23 mouse cellular contexts compared by ENCODE assay signal in the genomic region with DNA sequence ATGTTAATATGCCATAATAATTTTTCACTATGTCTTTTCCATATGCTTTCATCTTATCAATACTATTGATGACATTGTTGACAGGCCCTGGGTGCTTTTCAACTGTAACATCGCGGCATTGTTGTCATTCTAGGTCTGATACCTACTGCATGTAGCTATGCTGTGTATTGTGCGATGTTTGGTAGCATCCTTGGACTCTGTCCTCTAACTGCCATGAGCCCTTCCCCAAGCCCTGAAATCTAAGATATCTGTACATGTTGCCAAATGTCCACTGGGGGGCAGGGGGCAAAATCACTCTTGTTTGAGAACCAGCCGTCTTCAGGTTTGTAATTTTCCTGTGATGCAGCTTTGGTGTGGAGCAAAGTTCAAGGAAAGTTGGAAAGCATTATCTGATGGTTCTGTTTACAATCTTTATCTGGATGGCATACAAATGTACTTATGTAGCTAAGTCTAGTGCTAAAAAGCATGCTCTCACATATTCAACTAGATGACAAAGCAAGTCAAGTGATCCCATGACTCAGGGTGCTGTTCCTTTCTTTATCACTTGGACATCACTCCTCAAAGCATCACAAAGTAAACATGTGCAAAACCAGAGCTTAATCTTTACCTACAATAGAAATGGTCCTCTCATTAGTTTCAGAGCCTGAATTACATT. TPM values are rescaled to one million over a fixed set of nuclear protein-coding genes. Genes with fewer than 3 reads are reported as not detected.
A peak's percentile ranks its signal among the peaks of the same experiment; 100 is the strongest.
DNase-seq lines count a peak whose midpoint lies in the region; ATAC-seq and TF ChIP-seq lines count a peak whose summit lies in the region.
"Had no signal": no experiment of that assay in that cellular context is flagged by ENCODE, and none has a peak within 500 bp of the region (broad histone marks: within the 10 kb centered on the region; RNA-seq: fewer than 3 reads in every experiment).

No protein-coding gene starts in this region.

- H3K4me1 ChIP-seq in stomach, embryonic 14.5 days (ENCODE audit: control insufficient read depth, insufficient read depth, low read length) = no peaks in the 10 kb centered on the region
- H3K4me1 ChIP-seq in stomach, postnatal 0 days (replicated peaks; ENCODE audit: control insufficient read depth, insufficient read depth) = no peaks in the 10 kb centered on the region
- H3K4me1 ChIP-seq in intestine, embryonic 14.5 days (replicated peaks; ENCODE audit: control insufficient read depth, insufficient read depth, low read length) = no peaks in the 10 kb centered on the region
- H3K4me1 ChIP-seq: embryonic facial prominence, embryonic 15.5 days; forebrain, embryonic 10.5 days; heart, embryonic 13.5 days; hindbrain, embryonic 12.5 days had no signal

- DNase-seq in stomach, postnatal 0 days (ENCODE audit: low spot score) = no peak
- peak; percentile 12 for DNase-seq in ES-CJ7 (ENCODE audit: low read depth, low spot score)
- DNase-seq in intestine, embryonic 14.5 days (ENCODE audit: low spot score) = no peak
- DNase-seq in yolk sac, embryonic 10.5 days (ENCODE audit: low spot score) = peak; percentile 75
- DNase-seq in thymus, postnatal 14 days = no peak
- no peak for DNase-seq in adrenal gland, postnatal 4 days (ENCODE audit: low spot score in 2 of 2)
- DNase-seq: adrenal gland, postnatal 14 days; cerebellum, adult 18-20 months; cerebellum, postnatal 10 days; embryo, embryonic 11 days; gastrocnemius, postnatal 36 days; heart, adult 11 months; heart, postnatal 36 days had no signal

- WGBS in stomach, embryonic 14.5 days = 71% methylated on average over 4 of the region's 4 CpGs
- 67% methylated on average over 4 of the region's 4 CpGs for whole genome bisulfite sequencing in stomach, postnatal 0 days
- 73% methylated on average over 4 of the region's 4 CpGs for WGBS in intestine, embryonic 14.5 days

- TF ChIP-seq CTCF in stomach, postnatal 0 days (IDR thresholded peaks at IDR 0.05; ENCODE audit: low read depth) = no peak

- H3K27me3 ChIP-seq in stomach, embryonic 14.5 days (ENCODE audit: control insufficient read depth, insufficient read depth, low read length) = no peaks in the 10 kb centered on the region
- no peaks in the 10 kb centered on the region for H3K27me3 ChIP-seq in stomach, postnatal 0 days (ENCODE audit: control insufficient read depth, insufficient read depth, low read length)
- no peaks in the 10 kb centered on the region for H3K27me3 ChIP-seq in intestine, embryonic 14.5 days (replicated peaks; ENCODE audit: control insufficient read depth, insufficient read depth, low read length)
- H3K27me3 ChIP-seq: embryonic facial prominence, embryonic 15.5 days; heart, embryonic 13.5 days; hindbrain, embryonic 12.5 days had no signal

- H3K4me3 ChIP-seq in stomach, embryonic 14.5 days (ENCODE audit: low read depth, low read length) = no peak overlapping the region
- H3K4me3 ChIP-seq in stomach, postnatal 0 days (ENCODE audit: low read depth, low read length) = no peak overlapping the region
- H3K4me3 ChIP-seq in intestine, embryonic 14.5 days (ENCODE audit: low read depth, low read length) = no peak overlapping the region
- H3K4me3 ChIP-seq: embryonic facial prominence, embryonic 15.5 days; erythroblast, embryonic 14.5 days; forebrain, embryonic 10.5 days; heart, embryonic 13.5 days; hindbrain, embryonic 12.5 days had no signal

- no peak overlapping the region for H3K9ac ChIP-seq in stomach, embryonic 14.5 days (replicated peaks; ENCODE audit: low read depth, low read length)
- H3K9ac ChIP-seq in stomach, postnatal 0 days (ENCODE audit: low read length) = no peak overlapping the region
- no peak overlapping the region for H3K9ac ChIP-seq in intestine, embryonic 14.5 days (ENCODE audit: low read length)
- H3K9ac ChIP-seq: embryonic facial prominence, embryonic 15.5 days; heart, embryonic 13.5 days; hindbrain, embryonic 12.5 days had no signal

- TF ChIP-seq EP300 in stomach, postnatal 0 days (optimal IDR thresholded peaks at IDR 0.05) = no peak

- 0 out of 2 replicates have a peak, but pooled peaks have one; percentile 33 for ATAC-seq in stomach, embryonic 14.5 days (ENCODE audit: insufficient number of reproducible peaks, insufficient read depth, low FRiP score, low read depth)
- no peak for ATAC-seq in stomach, postnatal 0 days (ENCODE audit: low FRiP score, low TSS enrichment)
- ATAC-seq in intestine, embryonic 14.5 days (replicated peaks; ENCODE audit: low FRiP score, low TSS enrichment, low read depth) = peak; percentile 74; the same call in 1 of the 2 replicates
- ATAC-seq: activated CD4-positive, CD25-positive, alpha-beta regulatory T cell, adult 4 months; forebrain, embryonic 14.5 days; hindbrain, embryonic 16.5 days had no signal

- no peaks in the 10 kb centered on the region for H3K9me3 ChIP-seq in stomach, embryonic 14.5 days (ENCODE audit: control insufficient read depth, low read depth, low read length)
- H3K9me3 ChIP-seq in stomach, postnatal 0 days (ENCODE audit: control insufficient read depth, low read length) = no peaks in the 10 kb centered on the region
- no peaks in the 10 kb centered on the region for H3K9me3 ChIP-seq in intestine, embryonic 14.5 days (ENCODE audit: control insufficient read depth, low read length)
- H3K9me3 ChIP-seq: embryonic facial prominence, embryonic 15.5 days; forebrain, embryonic 10.5 days; G1E; heart, embryonic 13.5 days; hindbrain, embryonic 12.5 days had no signal

- H3K4me2 ChIP-seq in stomach, embryonic 14.5 days (replicated peaks; ENCODE audit: low read depth, low read length) = no peak overlapping the region
- no peak overlapping the region for H3K4me2 ChIP-seq in stomach, postnatal 0 days (replicated peaks; ENCODE audit: low read depth)
- no peak overlapping the region for H3K4me2 ChIP-seq in intestine, embryonic 14.5 days (ENCODE audit: low read length)
- H3K4me2 ChIP-seq: embryonic facial prominence, embryonic 15.5 days; heart, embryonic 13.5 days; hindbrain, embryonic 12.5 days had no signal

- no peaks in the 10 kb centered on the region for H3K36me3 ChIP-seq in stomach, embryonic 14.5 days (ENCODE audit: control insufficient read depth, insufficient read depth, low read length)
- no peaks in the 10 kb centered on the region for H3K36me3 ChIP-seq in stomach, postnatal 0 days (ENCODE audit: control insufficient read depth, insufficient read depth, low read length)
- no peaks in the 10 kb centered on the region for H3K36me3 ChIP-seq in intestine, embryonic 14.5 days (ENCODE audit: control insufficient read depth, insufficient read depth, low read length)
- H3K36me3 ChIP-seq: embryonic facial prominence, embryonic 15.5 days; forebrain, embryonic 10.5 days; G1E; heart, embryonic 13.5 days; hindbrain, embryonic 12.5 days had no signal

- no peak overlapping the region for H3K27ac ChIP-seq in stomach, embryonic 14.5 days (ENCODE audit: low read length)
- no peak overlapping the region for H3K27ac ChIP-seq in stomach, postnatal 0 days (replicated peaks)
- H3K27ac ChIP-seq in intestine, embryonic 14.5 days (ENCODE audit: low read depth) = no peak overlapping the region
- H3K27ac ChIP-seq: embryonic facial prominence, embryonic 15.5 days; forebrain, embryonic 10.5 days; heart, embryonic 13.5 days; hindbrain, embryonic 12.5 days had no signal

RNA-seq across cellular contexts. Expression of gene Ing3, which starts 11.3 kb away (rescaled TPM):
- polyA plus RNA-seq in stomach, embryonic 14.5 days (2014; fragmentation: Nextera tagmentation; extraction: Ambion mirVana) = 49.8 and 56.9 TPM in 2 replicates
- polyA plus RNA-seq in stomach, postnatal 0 days (2015; fragmentation: Nextera tagmentation; extraction: Ambion mirVana) = 19.8 and 21.2 TPM in 2 replicates
- 41.3 and 49.9 TPM in 2 replicates for polyA plus RNA-seq in intestine, embryonic 14.5 days (2014; fragmentation: Nextera tagmentation; extraction: Ambion mirVana)
- total RNA-seq in adrenal gland, postnatal 4 days (2021) = 10 to 100 TPM; 26.4 to 29.9 TPM

RNA-seq across cellular contexts. Expression of gene Cped1, which starts 47.6 kb away (rescaled TPM):
- 43.6 and 47.2 TPM in 2 replicates for polyA plus RNA-seq in stomach, embryonic 14.5 days (2014; fragmentation: Nextera tagmentation; extraction: Ambion mirVana)
- 10.4 and 10.7 TPM in 2 replicates for polyA plus RNA-seq in stomach, postnatal 0 days (2015; fragmentation: Nextera tagmentation; extraction: Ambion mirVana)
- polyA plus RNA-seq in intestine, embryonic 14.5 days (2014; fragmentation: Nextera tagmentation; extraction: Ambion mirVana) = 35.5 and 38.5 TPM in 2 replicates
- total RNA-seq in adrenal gland, postnatal 4 days (2021) = 10 to 100 TPM; 25.1 to 29.0 TPM
- polyA plus RNA-seq: G1E had no signal

Comparison
In these comparisons a context has a peak if more than half of its experiments do, and no peak if none do; other contexts are left out.
1. DNase-seq: peak in ES-CJ7 (single experiment) and yolk sac, embryonic 10.5 days (single experiment); none in stomach, postnatal 0 days (single experiment), intestine, embryonic 14.5 days (single experiment), thymus, postnatal 14 days (single experiment) and adrenal gland, postnatal 4 days (0 of 2).